Mouse (Mus musculus): ENCODE data around the gene Men1.

- TF ChIP-seq CTCF (IDR thresholded peaks at IDR 0.05; ENCODE audit: extremely low read depth, insufficient read length, insufficient replicate concordance, low read depth, low read length) (no peak), POLR2A (IDR thresholded peaks at IDR 0.05; ENCODE audit: low read depth, low read length) (no peak)
Measured at GRCm38 (mm10) chr19:6315573-6315972, 19.2 kb upstream of the Men1 start.
